ENCODE assay signal across 11 mouse cellular contexts in genomic region chr19:23444910-23445845, GRCm38 (mm10). TPM values are rescaled to one million over a fixed set of nuclear protein-coding genes. Genes with fewer than 3 reads are reported as not detected.
A peak's percentile ranks its signal among the peaks of the same experiment; 100 is the strongest.
DNase-seq lines count a peak whose midpoint lies in the region; ATAC-seq and TF ChIP-seq lines count a peak whose summit lies in the region.
"Had no signal": no experiment of that assay in that cellular context is flagged by ENCODE, and none has a peak within 500 bp of the region (broad histone marks: within the 10 kb centered on the region; RNA-seq: fewer than 3 reads in every experiment).

No protein-coding gene starts in this region.

- no peak for TF ChIP-seq POLR2A in thymus, adult 2 months (IDR thresholded peaks at IDR 0.05; ENCODE audit: control insufficient read depth, extremely low read depth, insufficient read depth, low read length, poor library complexity)

- H3K27ac ChIP-seq in forebrain, postnatal 0 days (ENCODE audit: low read depth, low read length): no peak overlapping the region
- H3K27ac ChIP-seq in forebrain, embryonic 10.5 days: no peak overlapping the region
- H3K27ac ChIP-seq in thymus, adult 2 months (ENCODE audit: control insufficient read depth, insufficient read depth, low read length): no peak overlapping the region
- H3K27ac ChIP-seq in limb, embryonic 10.5 days: peak overlapping the region; percentile 56
- no peak overlapping the region for H3K27ac ChIP-seq in forebrain, embryonic 16.5 days (ENCODE audit: low read length)
- H3K27ac ChIP-seq: gastrocnemius, adult 2 months; limb, embryonic 12.5 days had no signal

- peak; percentile 54; the same call in 1 of the 2 replicates for ATAC-seq in forebrain, postnatal 0 days
- ATAC-seq in forebrain, embryonic 16.5 days: no peak

- peaks cover 6% of the 10 kb centered on the region; the same call in 1 of the 2 replicates for H3K27me3 ChIP-seq in forebrain, postnatal 0 days (ENCODE audit: insufficient read depth, low read length)
- peaks cover 51% of the 10 kb centered on the region for H3K27me3 ChIP-seq in forebrain, embryonic 10.5 days (ENCODE audit: poor library complexity, severe bottlenecking)
- no peaks in the 10 kb centered on the region for H3K27me3 ChIP-seq in thymus, adult 2 months (ENCODE audit: control insufficient read depth, insufficient read depth, low read length)
- 0 out of 2 replicates have a peak, but pooled peaks cover 8% of the 10 kb centered on the region for H3K27me3 ChIP-seq in limb, embryonic 10.5 days (ENCODE audit: low read depth, poor library complexity, severe bottlenecking)
- no peaks in the 10 kb centered on the region; the same call in 1 of the 2 replicates for H3K27me3 ChIP-seq in forebrain, embryonic 16.5 days (replicated peaks; ENCODE audit: control insufficient read depth, insufficient read depth, low read length)

- WGBS in forebrain, postnatal 0 days: 53% methylated on average over 7 of the region's 7 CpGs
- WGBS in forebrain, embryonic 10.5 days: 64% methylated on average over 7 of the region's 7 CpGs
- 20% methylated on average over 7 of the region's 7 CpGs for WGBS in thymus, adult 2 months
- 43% methylated on average over 7 of the region's 7 CpGs for WGBS in limb, embryonic 10.5 days
- WGBS in forebrain, embryonic 16.5 days: 54% methylated on average over 7 of the region's 7 CpGs

- DNase-seq in forebrain, postnatal 0 days: no peak
- DNase-seq in forebrain, embryonic 10.5 days (ENCODE audit: extremely low spot score, low spot score): no peak
- peak; percentile 3 for DNase-seq in thymus, postnatal 14 days
- no peak for DNase-seq in thymus, adult 2 months
- peak; percentile 51 for DNase-seq in limb, embryonic 10.5 days (ENCODE audit: low spot score)
- no peak for DNase-seq in testis, postnatal 10 days (ENCODE audit: low spot score)
- no peak for DNase-seq in spleen, postnatal 36 days (ENCODE audit: low spot score in 2 of 2)
- DNase-seq: adrenal gland, adult 8-10 months; gastrocnemius, adult 2 months had no signal

- no peak for TF ChIP-seq CTCF in forebrain, postnatal 0 days (IDR thresholded peaks at IDR 0.05; ENCODE audit: low read depth)
- TF ChIP-seq CTCF in thymus, adult 2 months (IDR thresholded peaks at IDR 0.05; ENCODE audit: borderline replicate concordance, control insufficient read depth, extremely low read depth, insufficient read depth, low read length, poor library complexity): no peak

- no peaks in the 10 kb centered on the region for H3K9me3 ChIP-seq in forebrain, postnatal 0 days (ENCODE audit: low read length)
- H3K9me3 ChIP-seq in forebrain, embryonic 10.5 days: no peaks in the 10 kb centered on the region
- no peaks in the 10 kb centered on the region for H3K9me3 ChIP-seq in limb, embryonic 10.5 days (replicated peaks)
- H3K9me3 ChIP-seq in forebrain, embryonic 16.5 days (ENCODE audit: control insufficient read depth, low read length): no peaks in the 10 kb centered on the region
- H3K9me3 ChIP-seq: limb, embryonic 12.5 days had no signal

- H3K4me1 ChIP-seq in forebrain, postnatal 0 days (ENCODE audit: insufficient read depth): 0 out of 2 replicates have a peak, but pooled peaks cover 9% of the 10 kb centered on the region
- peaks cover 36% of the 10 kb centered on the region for H3K4me1 ChIP-seq in forebrain, embryonic 10.5 days
- peaks cover 12% of the 10 kb centered on the region for H3K4me1 ChIP-seq in thymus, adult 2 months (replicated peaks; ENCODE audit: control insufficient read depth, insufficient read depth, low read length)
- H3K4me1 ChIP-seq in limb, embryonic 10.5 days: peaks cover 45% of the 10 kb centered on the region
- H3K4me1 ChIP-seq in forebrain, embryonic 16.5 days (replicated peaks; ENCODE audit: control insufficient read depth, insufficient read depth, low read length): peaks cover 12% of the 10 kb centered on the region

- H3K36me3 ChIP-seq in forebrain, postnatal 0 days (ENCODE audit: insufficient read depth): no peaks in the 10 kb centered on the region
- H3K36me3 ChIP-seq in forebrain, embryonic 10.5 days (replicated peaks): no peaks in the 10 kb centered on the region
- no peaks in the 10 kb centered on the region for H3K36me3 ChIP-seq in thymus, adult 2 months (ENCODE audit: control insufficient read depth, insufficient read depth, low read length)
- no peaks in the 10 kb centered on the region for H3K36me3 ChIP-seq in limb, embryonic 10.5 days
- no peaks in the 10 kb centered on the region for H3K36me3 ChIP-seq in forebrain, embryonic 16.5 days (ENCODE audit: control insufficient read depth, insufficient read depth)
- H3K36me3 ChIP-seq: limb, embryonic 12.5 days had no signal

- no peak overlapping the region for H3K9ac ChIP-seq in forebrain, postnatal 0 days
- H3K9ac ChIP-seq in forebrain, embryonic 16.5 days (replicated peaks; ENCODE audit: low read depth, low read length): no peak overlapping the region
- H3K9ac ChIP-seq: limb, embryonic 12.5 days had no signal

- H3K4me3 ChIP-seq in forebrain, postnatal 0 days (ENCODE audit: low read depth, low read length): no peak overlapping the region
- H3K4me3 ChIP-seq in forebrain, embryonic 10.5 days: no peak overlapping the region
- no peak overlapping the region for H3K4me3 ChIP-seq in thymus, adult 2 months (ENCODE audit: control insufficient read depth, insufficient read depth, low read length)
- H3K4me3 ChIP-seq in limb, embryonic 10.5 days: no peak overlapping the region
- no peak overlapping the region for H3K4me3 ChIP-seq in forebrain, embryonic 16.5 days (replicated peaks; ENCODE audit: low read length)
- H3K4me3 ChIP-seq: gastrocnemius, adult 2 months; limb, embryonic 12.5 days had no signal

- no peak overlapping the region for H3K4me2 ChIP-seq in forebrain, postnatal 0 days (ENCODE audit: low read depth)
- no peak overlapping the region for H3K4me2 ChIP-seq in forebrain, embryonic 16.5 days (ENCODE audit: low read length)
- H3K4me2 ChIP-seq: limb, embryonic 12.5 days had no signal

RNA-seq across cellular contexts. Expression of gene Mamdc2, which starts 3.1 kb away (rescaled TPM):
- total RNA-seq in forebrain, postnatal 0 days (2014; rRNA removed): 2.8 and 4.2 TPM in 2 replicates
- polyA plus RNA-seq in forebrain, postnatal 0 days (2015; fragmentation: Nextera tagmentation; extraction: Ambion mirVana): 2.1 and 2.7 TPM in 2 replicates
- polyA plus RNA-seq in forebrain, embryonic 10.5 days (2016; fragmentation: Nextera tagmentation; extraction: Ambion mirVana): 0.56 and 0.86 TPM in 2 replicates
- polyA plus RNA-seq in thymus, adult 2 months (2012; rRNA removed): 0.20 and 0.32 TPM in 2 replicates
- 2.0 and 2.3 TPM in 2 replicates for polyA plus RNA-seq in limb, embryonic 10.5 days (2016; fragmentation: Nextera tagmentation; extraction: Ambion mirVana)
- polyA plus RNA-seq in forebrain, embryonic 16.5 days (2015; fragmentation: Nextera tagmentation; extraction: Ambion mirVana): 1.3 and 1.5 TPM in 2 replicates

Comparison
In these comparisons a context has a peak if more than half of its experiments do, and no peak if none do; other contexts are left out.
1. DNase-seq: peak in thymus, postnatal 14 days (single experiment) and limb, embryonic 10.5 days (single experiment); none in forebrain, postnatal 0 days (single experiment), forebrain, embryonic 10.5 days (single experiment), thymus, adult 2 months (single experiment), testis, postnatal 10 days (single experiment) and spleen, postnatal 36 days (0 of 2).